Mouse (Mus musculus): ENCODE results near the gene Srgap2. TPM values are rescaled to one million over a fixed set of nuclear protein-coding genes. Genes with fewer than 3 reads are reported as not detected.

The Srgap2 gene
- polyA plus RNA-seq, 1 experiment from 2014 or later: 3.1 TPM

GRCm38 (mm10) chr1:131560500-131560899, 33.3 kb upstream of the Srgap2 start:
- H3K36me3 ChIP-seq (ENCODE audit: control insufficient read depth, insufficient read depth): no peaks in the 10 kb centered on the region
- no peak overlapping the region for H3K9ac ChIP-seq (ENCODE audit: low read depth, low read length)
- H3K4me3 ChIP-seq (ENCODE audit: low read depth, low read length): no peak overlapping the region
- no peaks in the 10 kb centered on the region for H3K4me1 ChIP-seq (replicated peaks; ENCODE audit: control insufficient read depth, insufficient read depth, low read length)
- no peak for ATAC-seq
- no peak overlapping the region for H3K4me2 ChIP-seq (replicated peaks; ENCODE audit: low read depth)
- no peaks in the 10 kb centered on the region for H3K9me3 ChIP-seq (ENCODE audit: control insufficient read depth)
- TF ChIP-seq CTCF (IDR thresholded peaks at IDR 0.05; ENCODE audit: low read depth): no peak
- H3K27me3 ChIP-seq (replicated peaks; ENCODE audit: control insufficient read depth, insufficient read depth, low read length): no peaks in the 10 kb centered on the region
- no peak overlapping the region for H3K27ac ChIP-seq (ENCODE audit: low read depth, low read length)

GRCm38 (mm10) chr1:131555042-131555812, 28.1 kb upstream of the Srgap2 start:
- H3K4me3 ChIP-seq (ENCODE audit: low read depth, low read length): no peak overlapping the region
- no peaks in the 10 kb centered on the region for H3K9me3 ChIP-seq (ENCODE audit: control insufficient read depth)
- H3K4me1 ChIP-seq (replicated peaks; ENCODE audit: control insufficient read depth, insufficient read depth, low read length): no peaks in the 10 kb centered on the region
- peak overlapping the region; percentile 37; the same call in 1 of the 2 replicates for H3K4me2 ChIP-seq (replicated peaks; ENCODE audit: low read depth)
- H3K9ac ChIP-seq (ENCODE audit: low read depth, low read length): no peak overlapping the region
- H3K36me3 ChIP-seq (ENCODE audit: control insufficient read depth, insufficient read depth): no peaks in the 10 kb centered on the region
- ATAC-seq: peak; percentile 65; the same call in 1 of the 2 replicates
- no peaks in the 10 kb centered on the region for H3K27me3 ChIP-seq (replicated peaks; ENCODE audit: control insufficient read depth, insufficient read depth, low read length)
- TF ChIP-seq CTCF (IDR thresholded peaks at IDR 0.05; ENCODE audit: low read depth): peak; percentile 98
- no peak overlapping the region for H3K27ac ChIP-seq (ENCODE audit: low read depth, low read length)
- 5% methylated on average over 13 of the region's 13 CpGs for WGBS

- no peak overlapping the region for H3K4me3 ChIP-seq (ENCODE audit: low read depth, low read length)
- H3K27me3 ChIP-seq (replicated peaks; ENCODE audit: control insufficient read depth, insufficient read depth, low read length): no peaks in the 10 kb centered on the region
- H3K4me2 ChIP-seq (replicated peaks; ENCODE audit: low read depth): no peak overlapping the region
- no peaks in the 10 kb centered on the region for H3K36me3 ChIP-seq (ENCODE audit: control insufficient read depth, insufficient read depth)
- TF ChIP-seq CTCF (IDR thresholded peaks at IDR 0.05; ENCODE audit: low read depth): no peak
- no peak for ATAC-seq
- H3K9me3 ChIP-seq (ENCODE audit: control insufficient read depth): no peaks in the 10 kb centered on the region
- H3K9ac ChIP-seq (ENCODE audit: low read depth, low read length): no peak overlapping the region
- no peaks in the 10 kb centered on the region for H3K4me1 ChIP-seq (replicated peaks; ENCODE audit: control insufficient read depth, insufficient read depth, low read length)
- no peak overlapping the region for H3K27ac ChIP-seq (ENCODE audit: low read depth, low read length)
These were observed 26.3 kb upstream of the Srgap2 start for GRCm38 (mm10) chr1:131553428-131553827.

GRCm38 (mm10) chr1:131551956-131552355, 24.8 kb upstream of the Srgap2 start:
- Histone ChIP-seq H3K4me1 (replicated peaks; ENCODE audit: control insufficient read depth, insufficient read depth, low read length) (no peaks in the 10 kb centered on the region), H3K27me3 (replicated peaks; ENCODE audit: control insufficient read depth, insufficient read depth, low read length) (no peaks in the 10 kb centered on the region), H3K9ac (ENCODE audit: low read depth, low read length) (no peak overlapping the region), H3K4me3 (ENCODE audit: low read depth, low read length) (no peak overlapping the region), H3K9me3 (ENCODE audit: control insufficient read depth) (no peaks in the 10 kb centered on the region), H3K36me3 (ENCODE audit: control insufficient read depth, insufficient read depth) (no peaks in the 10 kb centered on the region), H3K27ac (ENCODE audit: low read depth, low read length) (no peak overlapping the region), H3K4me2 (replicated peaks; ENCODE audit: low read depth) (no peak overlapping the region)
- 89% methylated on average over 2 of the region's 2 CpGs for WGBS
- TF ChIP-seq CTCF (IDR thresholded peaks at IDR 0.05; ENCODE audit: low read depth): no peak
- ATAC-seq: no peak

GRCm38 (mm10) chr1:131548494-131549365, 21.6 kb upstream of the Srgap2 start:
- Histone ChIP-seq H3K27me3 (replicated peaks; ENCODE audit: control insufficient read depth, insufficient read depth, low read length) (no peaks in the 10 kb centered on the region), H3K4me2 (replicated peaks; ENCODE audit: low read depth) (no peak overlapping the region), H3K9ac (ENCODE audit: low read depth, low read length) (no peak overlapping the region), H3K27ac (ENCODE audit: low read depth, low read length) (no peak overlapping the region), H3K36me3 (ENCODE audit: control insufficient read depth, insufficient read depth) (no peaks in the 10 kb centered on the region), H3K4me3 (ENCODE audit: low read depth, low read length) (no peak overlapping the region), H3K4me1 (replicated peaks; ENCODE audit: control insufficient read depth, insufficient read depth, low read length) (no peaks in the 10 kb centered on the region), H3K9me3 (ENCODE audit: control insufficient read depth) (no peaks in the 10 kb centered on the region)
- peak; percentile 70 for TF ChIP-seq CTCF (IDR thresholded peaks at IDR 0.05; ENCODE audit: low read depth)
- 39% methylated on average over 8 of the region's 8 CpGs for WGBS
- no peak for ATAC-seq

Data from intestine, postnatal 0 days (tissue).